Mouse (Mus musculus) left cerebral cortex, adult 18-20 months (tissue): ENCODE data around the gene Ins2. TPM values are rescaled to one million over a fixed set of nuclear protein-coding genes. Genes with fewer than 3 reads are reported as not detected.

Experiments used
- DNase-seq, 2 experiments: peaks; one replicate each; pipeline ENCODE4 v3.0.0; 2021 to 2022; ENCODE audit warnings: low spot score in 2 of 2, mixed read lengths in 1 of 2
- total RNA-seq, 2 experiments: library from RNA; stranded (reverse); gene quantifications; 2 replicates each; pipeline ENCODE4 v1.2.3; 2021

Ins2 gene
- total RNA-seq, 2 experiments from 2014 or later: not detected

DNA sequence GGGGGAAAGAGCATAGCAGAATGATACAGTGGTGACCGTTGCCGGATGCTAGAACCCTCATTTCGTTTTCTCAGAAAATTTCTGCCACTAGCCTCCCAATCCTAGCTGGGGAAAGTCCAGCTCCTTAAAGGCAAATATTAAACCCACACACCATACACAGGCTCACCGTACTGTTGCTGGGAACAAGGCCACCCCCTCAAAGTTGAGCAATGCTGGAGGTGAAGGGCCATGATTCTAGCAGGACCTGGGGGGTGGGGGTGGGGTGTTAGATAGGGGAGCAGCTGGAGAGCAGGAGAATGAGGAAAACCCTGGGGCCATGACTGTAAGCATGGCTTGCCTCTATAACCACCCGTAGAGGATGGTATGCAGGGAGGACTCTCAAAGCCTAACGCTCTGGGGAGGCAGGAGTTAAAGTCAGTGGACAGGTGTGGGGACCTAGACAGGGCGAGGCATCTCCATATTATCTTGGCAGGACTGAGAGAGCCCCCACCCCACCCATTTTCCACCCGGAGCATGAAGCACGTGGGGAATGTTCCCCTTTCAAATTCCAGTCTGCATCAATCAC lies 78.6 kb downstream of the Ins2 start:
- DNase-seq: no peak

DNA sequence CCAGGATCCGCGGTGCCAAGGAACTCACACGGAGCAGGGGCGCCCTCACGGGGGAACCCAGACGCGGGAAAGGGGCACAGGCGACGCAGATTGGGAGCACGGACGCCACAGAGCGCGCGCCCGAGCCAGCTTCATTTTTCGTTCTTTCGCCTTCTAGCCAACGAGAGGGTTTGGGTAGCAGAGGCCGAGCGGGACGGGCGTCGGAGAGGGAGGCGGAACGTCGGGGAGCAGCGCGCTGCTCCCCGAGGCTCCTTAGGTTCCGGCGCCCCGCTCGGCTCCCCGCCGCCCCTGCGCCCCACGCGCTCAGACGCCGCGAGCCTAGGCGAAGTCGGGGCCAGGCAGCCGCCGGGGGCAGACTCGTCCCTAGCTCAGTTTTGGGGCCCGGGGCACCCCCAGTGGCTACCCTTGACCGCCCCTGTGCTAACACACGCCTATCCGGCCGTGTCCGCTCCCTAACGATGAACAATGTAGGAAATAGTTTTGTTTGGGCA lies 79.2 kb downstream of the Ins2 start:
- DNase-seq: no peak

DNA sequence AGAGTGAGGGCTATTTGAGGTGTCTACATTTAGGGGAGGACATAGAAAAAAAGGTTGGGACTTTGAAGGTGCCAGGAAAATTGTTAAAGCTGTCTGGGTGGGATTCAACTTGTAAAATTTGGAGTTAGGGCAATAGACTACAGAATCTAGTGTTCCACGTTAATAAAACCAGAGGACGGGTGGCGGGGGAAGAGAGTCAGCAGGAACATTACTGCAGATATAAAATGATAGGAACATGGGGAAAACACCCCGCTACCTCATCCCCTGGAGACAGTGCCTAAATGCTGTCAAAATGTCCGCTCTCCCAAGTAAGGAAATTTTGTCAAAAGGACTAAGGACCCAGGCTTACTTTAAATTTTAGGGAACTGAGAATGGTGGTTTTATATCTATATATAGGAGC lies 80.0 kb downstream of the Ins2 start:
- DNase-seq: no peak

DNA sequence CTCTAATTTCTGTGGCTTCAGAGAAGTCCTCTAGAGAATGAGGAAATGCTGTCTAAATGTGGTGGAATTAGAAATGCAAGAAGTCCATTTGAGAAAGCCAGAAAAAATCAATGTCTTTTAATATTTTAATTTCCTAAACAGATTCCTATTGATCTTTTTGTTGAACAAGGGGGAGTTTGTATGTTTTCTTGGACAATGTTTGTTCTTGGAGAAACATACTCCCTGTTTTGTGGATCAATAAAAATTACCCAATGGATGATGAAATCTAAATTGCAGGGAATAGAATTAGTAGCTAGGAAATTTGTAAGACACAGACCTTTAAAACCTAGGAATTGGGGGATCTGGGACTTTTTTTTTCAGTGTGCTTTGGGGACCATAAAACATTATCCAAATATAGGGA lies 81.4 kb downstream of the Ins2 start:
- DNase-seq: no peak

DNA sequence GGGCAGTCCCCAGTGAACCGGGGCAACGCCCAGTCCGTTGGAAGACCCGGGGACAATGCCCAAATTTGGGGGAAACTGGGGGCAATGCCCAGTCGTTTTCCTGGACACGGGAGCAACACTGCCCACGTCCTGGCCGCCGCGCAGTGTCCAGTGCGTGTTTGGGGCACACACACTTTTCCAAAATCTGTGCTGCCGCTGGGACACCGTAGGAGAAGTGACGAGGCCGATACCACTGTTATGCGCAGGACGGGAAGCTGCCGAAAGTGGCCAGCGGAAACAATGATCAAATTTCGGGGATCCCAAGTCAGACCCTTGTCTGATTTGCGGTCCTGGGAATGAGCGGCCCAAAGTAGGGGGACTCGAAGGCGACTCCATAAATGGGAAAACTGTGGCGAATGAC lies 82.1 kb downstream of the Ins2 start:
- DNase-seq: no peak

DNA sequence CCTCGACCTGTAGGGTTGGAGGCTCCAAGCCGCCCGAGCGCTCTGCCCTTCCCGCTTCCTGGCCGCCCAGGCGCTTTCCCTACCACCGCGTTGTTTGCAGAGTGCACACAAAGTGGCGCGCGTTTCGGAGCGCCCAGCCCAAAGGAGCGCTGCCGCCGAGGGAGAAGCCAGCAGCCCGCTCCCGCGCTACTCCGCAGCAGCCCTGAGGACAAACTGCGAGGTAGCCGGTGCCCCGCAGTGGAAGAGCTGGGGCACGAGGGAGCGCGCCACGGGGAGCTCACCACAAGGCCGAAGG lies 82.6 kb downstream of the Ins2 start:
- DNase-seq: no peak

DNA sequence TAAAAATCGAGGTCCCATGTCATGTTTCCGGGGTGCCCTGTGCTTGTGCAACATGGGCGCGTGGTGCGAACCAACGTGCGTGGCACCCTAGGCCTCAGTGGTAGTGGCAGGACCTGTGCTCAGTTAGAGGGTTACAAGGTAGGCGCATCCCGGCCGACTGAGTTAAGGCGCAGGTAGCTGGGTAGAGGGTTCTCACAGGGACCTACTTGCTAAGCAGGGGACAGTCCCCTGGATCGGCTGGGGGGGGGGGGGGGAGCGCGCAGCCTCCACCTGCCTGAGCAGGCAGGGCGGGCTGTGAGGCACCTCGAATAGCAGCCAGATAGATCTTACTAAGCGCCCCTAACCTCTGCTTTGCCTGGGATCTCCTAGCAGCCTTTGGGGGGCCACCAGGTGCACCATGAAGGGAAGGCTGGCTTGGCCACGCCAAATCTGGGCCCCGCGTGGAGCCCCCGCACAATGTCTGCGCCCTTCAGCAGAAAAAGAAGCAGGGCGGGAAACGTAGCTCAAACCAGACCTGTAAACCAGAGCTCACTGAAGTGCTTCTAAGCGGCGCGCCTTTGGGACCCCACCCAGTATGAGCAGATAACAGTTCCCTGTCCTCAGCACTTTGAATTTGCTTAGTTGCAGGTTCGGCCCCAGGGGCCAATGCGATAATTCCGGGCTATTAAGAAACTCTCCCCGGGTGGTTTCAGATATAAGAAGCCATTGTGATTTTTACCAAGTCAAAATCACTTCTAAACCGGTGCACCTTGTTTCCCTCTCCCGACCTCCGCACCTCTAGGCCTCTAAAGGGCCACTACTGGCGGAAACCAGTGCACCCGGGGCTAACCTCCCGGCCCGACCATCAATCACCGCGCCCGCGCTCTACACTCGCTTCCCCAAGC lies 83.2 kb downstream of the Ins2 start:
- no peak for DNase-seq

DNA sequence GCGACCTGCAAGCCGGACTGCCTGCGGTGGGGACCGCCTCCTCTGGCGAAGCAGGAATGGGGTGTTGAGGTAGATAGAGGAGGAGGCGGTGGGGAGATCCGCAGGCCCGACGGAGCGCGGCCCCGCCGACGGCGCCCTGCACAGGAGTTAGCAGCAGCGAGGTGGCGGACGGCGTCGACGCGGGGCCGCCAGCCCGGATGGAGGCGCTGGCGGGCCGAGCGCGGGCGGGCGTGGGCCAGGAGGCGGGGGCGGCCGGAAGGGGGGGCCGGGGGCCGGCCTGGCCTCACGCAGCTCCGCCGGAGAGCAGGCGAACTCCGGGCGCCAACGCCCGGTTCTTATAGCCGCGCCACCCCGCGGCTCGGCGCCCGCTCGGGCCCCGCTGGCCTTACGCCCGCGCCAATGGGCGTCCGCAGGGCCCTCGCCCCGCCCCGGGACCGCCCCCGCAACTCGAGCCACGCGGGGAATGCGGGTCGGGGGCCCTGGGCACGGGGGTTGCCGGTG lies 84.0 kb downstream of the Ins2 start:
- no peak for DNase-seq

DNA sequence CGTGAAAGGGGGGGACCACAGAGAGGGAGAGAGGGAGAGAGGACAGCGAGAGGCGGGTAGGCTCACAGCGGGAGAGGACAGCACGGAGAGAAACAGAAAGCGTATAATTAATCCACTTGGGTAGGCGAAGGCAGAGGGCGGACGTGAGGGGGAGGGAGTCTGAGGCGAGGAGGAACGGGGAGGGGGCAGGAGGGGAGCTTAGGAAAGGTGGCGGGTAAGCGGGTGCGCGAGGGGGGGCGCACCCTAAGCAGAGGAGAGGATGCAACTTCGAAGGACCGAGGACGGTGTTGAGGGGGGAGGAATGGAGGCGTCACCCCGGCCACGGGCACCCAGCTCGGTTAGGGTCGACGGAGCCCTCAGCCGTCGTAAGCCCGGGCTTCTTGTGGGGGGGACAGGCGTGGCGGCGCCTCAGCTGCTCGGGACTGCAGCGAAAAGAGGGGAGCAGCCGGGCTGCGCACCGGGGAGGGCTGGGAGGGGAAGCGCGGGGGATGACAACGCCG lies 84.5 kb downstream of the Ins2 start:
- DNase-seq: no peak

DNA sequence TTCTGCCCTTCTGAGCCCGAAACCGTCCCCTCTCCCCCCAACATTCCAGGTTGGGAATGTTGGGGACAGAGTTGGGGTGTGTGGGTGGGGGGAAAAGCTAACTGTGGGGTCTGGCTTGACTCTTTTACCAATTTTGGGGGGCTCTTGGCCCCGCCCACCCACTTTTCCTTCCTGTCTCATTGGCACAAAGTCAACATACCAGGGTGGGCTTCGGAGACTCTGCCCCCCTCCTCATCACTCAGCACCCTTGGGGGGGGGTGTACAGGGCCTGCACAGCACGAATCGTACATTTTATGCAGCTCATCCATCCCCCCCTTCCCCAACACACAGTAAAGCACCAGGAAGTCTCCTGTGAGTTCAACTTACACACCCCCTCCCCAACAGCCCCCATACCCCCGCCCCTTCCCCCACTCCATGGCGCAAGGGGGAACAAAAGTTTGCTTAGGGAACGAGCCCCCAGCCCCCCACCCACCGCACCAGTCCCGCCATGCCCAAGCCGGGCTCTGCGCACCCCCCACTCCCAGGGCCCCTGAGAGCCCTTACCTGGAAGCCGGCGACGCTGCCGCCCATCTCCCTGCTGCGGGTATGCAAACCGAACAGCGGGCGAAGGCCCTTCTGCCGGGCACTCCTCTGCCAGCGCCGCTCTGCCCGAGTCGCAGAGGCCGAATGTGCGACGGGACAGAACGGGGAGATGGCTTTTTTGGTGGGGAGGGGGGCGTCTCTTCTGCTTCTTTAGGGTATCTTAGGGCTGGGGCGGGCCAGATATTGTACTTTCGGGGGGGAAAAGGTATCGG lies 85.2 kb downstream of the Ins2 start:
- DNase-seq: no peak

DNA sequence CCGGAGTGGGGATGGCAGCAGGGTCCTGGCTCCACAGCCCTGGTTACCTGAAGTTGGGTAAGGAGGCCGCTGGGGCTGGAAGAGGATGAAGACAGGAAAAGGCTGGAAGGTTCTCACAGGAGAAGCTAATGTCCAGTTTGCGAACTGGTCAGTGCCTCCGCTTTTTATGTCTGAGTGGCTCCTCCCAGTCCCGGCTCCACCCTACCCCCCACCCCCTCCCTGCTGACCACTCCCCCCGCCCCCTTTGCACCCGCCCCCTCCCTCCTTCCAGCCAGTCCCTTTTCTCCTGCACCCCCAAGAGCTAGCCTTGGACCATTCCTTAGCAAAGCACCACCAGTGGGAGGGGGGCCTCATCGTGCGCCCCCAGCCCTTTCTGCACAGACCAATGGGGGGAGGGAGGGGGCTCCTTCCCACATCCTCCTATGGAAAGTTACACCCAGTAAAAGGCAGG lies 85.8 kb downstream of the Ins2 start:
- no peak for DNase-seq

DNA sequence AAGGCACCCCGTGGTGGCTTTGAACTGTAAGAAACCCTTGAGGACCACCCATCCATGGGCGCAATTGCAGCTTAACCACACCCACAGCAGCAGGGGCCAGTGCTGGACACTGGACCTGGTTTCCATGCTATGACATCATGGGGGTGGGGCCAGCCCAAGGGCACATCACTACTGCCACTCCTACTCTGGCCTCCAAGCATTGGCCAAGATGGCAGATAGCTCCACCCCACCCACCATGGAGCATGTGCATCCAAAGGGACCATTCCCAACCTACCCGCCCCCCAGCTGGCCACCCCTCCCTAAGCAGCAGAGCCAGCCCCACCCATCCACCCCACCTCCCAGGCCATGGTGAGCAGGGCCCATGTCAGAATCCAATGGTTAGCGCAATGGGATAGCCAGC lies 87.1 kb downstream of the Ins2 start:
- DNase-seq: no peak

DNA sequence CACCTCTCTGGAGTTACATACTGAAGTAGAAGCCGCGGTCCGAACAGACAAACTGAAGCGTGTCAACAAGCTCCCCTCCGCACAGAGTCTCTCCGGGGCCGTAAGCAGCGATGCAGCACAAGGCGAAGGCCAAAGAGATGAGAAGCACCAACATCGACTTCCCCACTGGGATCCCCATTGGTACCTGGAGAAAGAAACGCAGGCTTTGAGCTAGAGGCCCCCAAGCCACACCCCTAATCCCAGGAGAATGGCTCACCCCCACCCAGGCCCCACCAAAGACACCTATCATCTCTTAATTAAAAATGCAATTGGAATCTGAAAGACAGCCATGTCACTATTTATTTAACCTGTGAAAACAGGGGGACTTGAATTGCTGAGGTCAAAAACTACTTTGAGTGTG lies 87.5 kb downstream of the Ins2 start:
- DNase-seq: no peak

DNA sequence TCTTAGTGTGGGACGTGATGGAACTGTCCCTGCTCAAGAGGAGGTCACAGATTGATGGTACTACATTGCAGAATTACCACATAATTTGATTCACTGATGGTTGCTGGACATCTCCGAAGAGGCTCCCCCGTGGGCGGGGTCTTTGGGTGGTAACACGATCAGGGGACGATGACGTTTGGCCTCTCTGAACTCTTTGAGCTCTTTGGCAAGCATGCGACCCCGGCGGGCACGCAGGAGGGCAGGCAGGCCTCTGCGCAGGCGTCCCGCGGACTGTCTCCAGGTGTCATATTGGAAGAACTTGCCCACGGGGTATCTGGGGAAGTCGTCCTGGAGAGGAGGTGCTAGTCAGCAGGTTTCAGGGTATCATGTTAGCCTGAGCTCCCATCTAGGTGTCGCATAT lies 89.5 kb downstream of the Ins2 start:
- no peak for DNase-seq

DNA sequence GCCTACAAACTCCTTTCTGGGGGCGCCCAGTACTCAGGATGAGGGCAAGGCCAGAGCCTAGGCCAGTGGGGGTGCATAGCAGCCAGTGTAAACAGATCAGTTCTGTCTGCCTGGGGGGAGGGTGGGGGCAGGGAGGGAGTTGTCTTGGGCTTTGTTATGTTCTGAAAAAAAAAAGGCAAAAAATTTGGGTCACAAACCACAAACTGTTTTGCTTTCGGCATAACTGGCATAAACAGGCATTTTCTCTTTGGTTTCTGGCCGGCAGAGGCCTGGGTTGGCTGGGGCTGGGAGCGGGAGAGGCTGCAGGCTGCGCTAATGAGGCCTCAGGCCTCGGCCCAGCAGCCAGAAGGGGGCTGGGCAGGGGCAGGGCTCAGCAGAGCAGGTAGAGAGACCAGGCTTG lies 96.5 kb downstream of the Ins2 start:
- no peak for DNase-seq

DNA sequence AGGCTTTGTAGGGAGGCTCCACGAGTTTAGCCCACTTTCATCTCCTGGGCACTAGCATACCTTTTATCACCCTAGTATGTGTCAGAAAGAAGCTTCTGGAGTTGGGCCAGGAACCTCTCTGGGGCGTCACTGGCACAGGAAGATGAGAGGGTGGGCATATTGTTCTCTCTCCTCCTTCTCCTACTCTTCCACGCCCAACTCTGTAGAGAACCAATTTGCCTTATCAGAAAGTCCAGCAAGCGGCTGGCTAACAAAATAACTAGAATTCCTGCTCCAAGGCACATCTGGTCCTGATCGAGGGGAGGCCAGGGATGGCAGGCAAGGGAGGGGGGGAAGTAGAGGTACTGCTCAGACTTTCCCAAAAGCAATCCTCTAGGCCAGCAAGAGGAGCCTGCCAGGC lies 98.1 kb downstream of the Ins2 start:
- no peak for DNase-seq

DNA sequence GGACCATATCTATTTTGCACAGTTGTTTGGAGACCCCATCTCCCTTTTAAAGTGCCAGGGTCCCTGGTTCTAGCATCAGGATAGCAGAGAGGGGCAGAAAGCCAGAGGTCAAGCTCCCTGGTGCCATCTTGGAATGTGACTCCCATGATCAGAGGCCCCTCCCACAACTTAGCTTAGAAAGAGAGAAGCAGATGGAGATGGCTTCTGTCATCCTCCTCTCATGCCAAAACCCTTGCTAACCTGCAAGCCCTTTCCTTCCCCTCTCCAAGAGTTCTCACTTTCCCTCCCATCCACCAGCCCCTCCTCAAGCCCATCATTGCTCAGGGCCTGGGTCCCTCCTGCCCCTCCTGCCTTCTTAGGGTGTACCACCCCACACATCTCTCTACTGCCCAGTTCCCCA lies 107.0 kb downstream of the Ins2 start:
- no peak for DNase-seq

DNA sequence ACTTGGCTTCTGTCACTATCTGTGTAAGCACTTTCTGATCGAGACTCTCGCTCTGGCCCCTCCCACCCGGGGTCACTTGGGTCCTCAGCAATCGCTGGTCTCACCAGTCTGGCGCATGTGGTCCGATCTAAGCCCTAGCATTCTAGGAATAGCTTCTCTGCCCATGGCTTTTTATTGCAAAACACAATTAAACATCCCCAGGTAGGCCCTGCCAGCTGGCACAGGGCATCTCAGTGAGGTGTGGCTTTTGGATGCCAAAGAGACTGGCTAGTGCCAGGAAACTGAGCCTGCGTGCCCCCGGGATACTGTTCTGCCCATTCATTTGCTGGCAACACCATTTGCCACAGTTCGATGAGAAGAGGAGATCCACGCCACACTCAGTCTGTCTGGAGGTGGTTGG lies 112.5 kb downstream of the Ins2 start:
- no peak for DNase-seq

DNA sequence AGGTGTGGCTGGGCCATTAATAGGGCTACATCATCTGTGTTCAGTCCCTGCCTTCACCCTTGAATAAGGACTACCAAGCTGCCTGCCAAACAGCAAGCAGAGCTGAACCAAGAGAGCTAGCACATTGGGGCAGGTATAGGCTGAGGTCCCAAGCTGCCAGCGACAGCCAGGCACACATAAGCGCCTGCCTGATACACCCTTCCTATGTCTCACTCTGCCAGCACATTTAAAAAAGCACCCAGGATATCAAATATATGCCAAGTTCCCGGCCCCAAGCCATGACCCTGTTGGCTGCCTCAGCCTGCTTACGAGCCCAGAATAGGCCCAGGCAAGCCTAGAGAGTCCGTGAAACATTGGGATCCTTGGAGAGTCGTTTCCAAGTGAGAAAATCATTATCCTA lies 113.4 kb downstream of the Ins2 start:
- no peak for DNase-seq
